Mouse (Mus musculus) hindbrain, embryonic 15.5 days (tissue): ENCODE results near the gene Aldh1a3. TPM values are rescaled to one million over a fixed set of nuclear protein-coding genes. Genes with fewer than 3 reads are reported as not detected.

Experiments
- ATAC-seq: fragments of 200-750 bp; cut with Nextera tagmentation; 2 replicates; pipeline ENCODE4 v1.8.0; 2017; ENCODE audit warnings: low read depth, moderate number of reproducible peaks, moderate TSS enrichment; ENCODE audit not compliant: low FRiP score
- H3K27ac ChIP-seq: fragments of 300-500 bp; sonication (generic); replicated peaks from 2 replicates; pipeline ENCODE4 v1.5.1; 2015; ENCODE audit warnings: mild to moderate bottlenecking, inconsistent platforms
- H3K27me3 ChIP-seq: fragments of 300-500 bp; sonication (generic); 2 replicates; pipeline ENCODE4 v1.6.1; 2015; ENCODE audit warnings: control low read depth, inconsistent platforms
- H3K36me3 ChIP-seq: fragments of 300-500 bp; sonication (generic); 2 replicates; pipeline ENCODE4 v1.6.1; 2015; ENCODE audit warnings: control low read depth, inconsistent platforms
- H3K4me1 ChIP-seq: fragments of 300-500 bp; sonication (generic); replicated peaks from 2 replicates; pipeline ENCODE4 v1.6.1; 2015; ENCODE audit warnings: control low read depth, inconsistent platforms
- H3K4me2 ChIP-seq: fragments of 300-500 bp; sonication (generic); 2 replicates; pipeline ENCODE4 v1.6.1; 2015; ENCODE audit warnings: moderate library complexity, mild to moderate bottlenecking, inconsistent platforms
- H3K4me3 ChIP-seq: fragments of 300-500 bp; sonication (generic); 2 replicates; pipeline ENCODE4 v1.5.1; 2015; ENCODE audit warnings: mild to moderate bottlenecking, inconsistent platforms
- H3K9ac ChIP-seq: fragments of 300-500 bp; sonication (generic); 2 replicates; pipeline ENCODE4 v1.6.1; 2015; ENCODE audit warnings: inconsistent platforms
- H3K9me3 ChIP-seq: fragments of 300-500 bp; sonication (generic); 2 replicates; pipeline ENCODE4 v1.6.1; 2016; ENCODE audit warnings: control low read depth, inconsistent platforms
- WGBS: fragments of 180-500 bp; shearing (Covaris S2); methylation state at CpG from one replicate; pipeline ENCODE4 v1.1.7; 2015; 5-methylcytosine and 5-hydroxymethylcytosine counted together
- polyA plus RNA-seq: library from polyadenylated mRNA; unstranded; fragments of >200 nt; fragmentation: Nextera tagmentation; extraction: Ambion mirVana; gene quantifications from 2 replicates; pipeline ENCODE4 v1.2.1, GENCODE M21; 2015

Aldh1a3 gene
- polyA plus RNA-seq, 1 experiment from 2014 or later = 2.1 TPM

DNA sequence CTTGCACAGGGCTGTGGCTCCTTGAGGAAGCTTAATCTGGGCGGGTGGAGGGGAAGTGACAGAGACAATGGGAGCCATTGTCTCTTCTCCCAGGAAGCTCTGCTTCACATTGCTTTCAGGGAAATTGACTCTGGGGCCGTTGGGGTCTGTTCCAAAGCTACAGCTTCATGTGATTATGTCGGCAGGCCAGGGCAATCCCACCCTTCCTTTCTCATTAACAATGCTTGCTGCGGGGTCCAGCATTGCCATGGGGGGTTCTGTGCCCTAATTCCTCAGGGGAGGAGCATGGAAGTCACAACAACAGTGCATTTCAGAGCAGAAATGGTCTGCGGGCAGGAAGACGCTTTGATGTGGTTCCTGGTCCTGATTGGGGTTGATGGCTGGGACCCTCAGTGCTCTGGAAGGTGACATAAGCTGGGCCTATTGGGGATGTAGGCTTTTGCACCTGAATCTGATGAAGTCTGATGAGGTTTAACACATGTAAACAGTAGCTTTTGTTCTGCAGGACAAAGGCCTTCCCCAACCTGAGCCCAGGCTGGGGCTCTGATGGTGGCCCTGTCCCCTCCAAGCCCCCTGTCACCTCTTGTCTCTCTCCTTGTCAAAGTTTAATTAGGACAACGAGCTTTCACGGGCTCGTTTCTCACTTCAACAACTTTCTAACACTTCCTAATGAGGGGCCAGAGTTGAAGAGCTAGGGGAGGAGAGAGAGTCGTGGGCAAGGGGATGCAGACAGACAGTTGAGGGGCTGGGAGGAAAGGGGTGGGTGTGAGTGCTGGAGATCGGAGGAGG, 18.0 kb upstream of the Aldh1a3 start:
- 36% methylated on average over 11 of the region's 11 CpGs for WGBS
- H3K36me3 ChIP-seq = no peaks in the 10 kb centered on the region
- ATAC-seq = no peak
- H3K4me2 ChIP-seq = no peak overlapping the region
- no peaks in the 10 kb centered on the region for H3K27me3 ChIP-seq
- H3K4me1 ChIP-seq = peaks cover 12% of the 10 kb centered on the region
- H3K4me3 ChIP-seq = no peak overlapping the region
- no peak overlapping the region for H3K9ac ChIP-seq
- H3K27ac ChIP-seq = no peak overlapping the region
- no peaks in the 10 kb centered on the region for H3K9me3 ChIP-seq

DNA sequence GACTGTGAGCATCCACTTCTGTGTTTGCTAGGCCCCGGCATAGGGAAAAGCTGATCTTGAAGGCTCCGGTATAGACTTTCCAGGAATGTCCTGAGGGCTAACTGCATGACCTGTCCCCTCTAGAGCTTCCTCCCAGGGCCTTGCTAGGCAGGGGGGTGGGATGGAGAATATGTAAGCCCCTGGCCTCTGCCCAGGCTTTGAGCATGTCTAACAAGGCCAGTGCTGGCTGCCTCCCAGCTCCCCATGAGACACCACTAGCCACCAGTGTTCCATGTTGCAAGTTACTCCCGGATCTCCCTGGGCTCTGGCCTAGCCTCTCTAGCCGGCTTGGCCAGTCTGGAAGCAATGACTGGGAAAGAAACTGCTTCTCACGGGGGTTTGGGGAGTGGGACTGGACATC, 17.4 kb upstream of the Aldh1a3 start:
- ATAC-seq = no peak
- 66% methylated on average over 5 of the region's 5 CpGs for WGBS
- H3K27me3 ChIP-seq = no peaks in the 10 kb centered on the region
- H3K4me2 ChIP-seq = no peak overlapping the region
- no peaks in the 10 kb centered on the region for H3K36me3 ChIP-seq
- H3K27ac ChIP-seq = no peak overlapping the region
- no peaks in the 10 kb centered on the region for H3K9me3 ChIP-seq
- no peak overlapping the region for H3K9ac ChIP-seq
- H3K4me3 ChIP-seq = no peak overlapping the region
- peaks cover 6% of the 10 kb centered on the region for H3K4me1 ChIP-seq

DNA sequence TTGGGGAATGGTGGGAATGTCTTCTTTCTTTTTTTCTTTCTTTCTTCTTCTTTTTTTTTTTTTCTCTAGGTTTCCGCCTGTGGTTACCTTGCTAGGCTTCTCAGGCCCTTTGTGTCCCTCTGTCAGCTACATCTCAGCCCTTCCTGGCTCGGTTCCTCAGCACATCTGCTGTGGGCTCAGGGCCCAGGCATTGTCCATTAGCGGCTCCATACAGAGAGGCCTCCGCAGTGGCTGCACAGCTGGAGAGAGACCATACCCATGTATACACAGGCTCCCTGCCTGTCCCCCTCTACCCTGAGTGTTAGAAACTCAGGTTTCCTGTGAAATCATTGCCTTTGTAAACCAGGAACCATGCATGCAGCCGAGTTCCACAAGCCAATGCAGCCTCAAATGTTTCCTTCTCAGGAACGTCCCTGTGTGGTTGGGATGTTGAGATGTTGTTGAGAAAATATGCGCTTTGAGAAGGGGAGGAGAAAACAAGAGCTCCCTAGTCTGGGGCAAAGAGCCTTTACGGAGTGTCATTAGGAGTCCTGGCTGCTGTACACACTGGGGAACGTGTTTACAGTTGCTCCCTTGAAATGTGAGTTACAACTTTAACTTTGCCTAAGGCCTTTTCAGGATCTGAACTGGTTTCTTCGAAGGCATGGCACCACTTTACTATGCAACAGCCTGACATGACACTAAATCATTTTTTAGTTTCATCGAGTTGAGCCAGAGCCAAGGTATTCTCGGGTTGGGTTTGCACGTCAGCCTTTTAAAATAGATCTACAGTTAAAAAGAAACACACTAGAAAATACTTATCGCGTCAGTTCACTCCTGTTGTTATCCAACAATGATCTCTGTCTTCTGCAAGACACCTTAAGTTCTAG, 15.4 kb upstream of the Aldh1a3 start:
- no peak for ATAC-seq
- WGBS = 59% methylated on average over 15 of the region's 15 CpGs

DNA sequence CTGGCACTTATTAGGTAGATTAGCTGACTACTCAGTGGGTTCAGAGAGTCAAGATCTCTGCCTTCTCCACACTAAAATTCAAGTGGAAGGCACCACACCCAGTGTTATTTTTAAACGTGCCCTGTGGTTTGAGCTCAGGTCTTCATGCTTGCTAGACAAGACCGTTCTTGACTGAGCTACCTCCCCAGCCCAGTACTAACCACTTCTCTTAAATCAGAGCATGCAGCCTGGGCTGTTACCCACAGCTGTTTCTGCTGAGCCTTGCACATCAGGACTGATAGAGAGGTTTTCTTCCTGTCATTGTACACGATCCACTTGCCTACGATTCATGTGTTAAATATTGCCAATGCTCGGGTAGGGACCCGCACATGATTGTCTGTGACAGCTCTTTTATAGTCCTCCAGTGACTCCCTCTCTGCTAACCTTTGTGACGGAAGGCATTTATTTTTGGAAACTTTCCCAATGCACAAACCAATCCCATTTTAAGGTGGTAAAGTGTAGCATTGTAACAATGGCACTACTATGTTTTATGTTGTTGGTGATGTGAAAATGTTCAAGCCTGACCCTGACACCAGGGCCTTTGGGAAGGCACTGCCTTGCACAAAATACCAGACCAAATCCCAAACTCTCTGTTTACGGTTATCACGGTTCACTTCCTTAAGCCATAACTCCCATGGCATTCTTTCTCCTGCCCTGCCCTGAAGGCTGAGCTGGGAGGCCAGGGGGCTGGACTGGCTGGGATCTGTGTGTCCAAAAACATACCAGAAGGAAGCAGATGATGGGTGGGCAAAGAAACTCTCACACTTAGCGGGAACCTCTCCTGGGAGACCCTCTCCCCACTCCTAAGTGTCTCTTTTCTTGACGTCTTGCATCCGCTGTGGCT, 11.7 kb upstream of the Aldh1a3 start:
- Histone ChIP-seq H3K4me1 (no peaks in the 10 kb centered on the region), H3K27me3 (no peaks in the 10 kb centered on the region), H3K9me3 (no peaks in the 10 kb centered on the region), H3K9ac (no peak overlapping the region), H3K4me3 (no peak overlapping the region), H3K4me2 (no peak overlapping the region), H3K27ac (no peak overlapping the region), H3K36me3 (no peaks in the 10 kb centered on the region)
- 73% methylated on average over 12 of the region's 12 CpGs for WGBS
- no peak for ATAC-seq

More for the DNA sequence above, 15.4 kb upstream of the Aldh1a3 start:
- Histone ChIP-seq H3K36me3 (no peaks in the 10 kb centered on the region), H3K27ac (no peak overlapping the region), H3K9ac (no peak overlapping the region), H3K4me2 (no peak overlapping the region), H3K4me1 (peaks cover 6% of the 10 kb centered on the region; the same call in 1 of the 2 replicates), H3K4me3 (no peak overlapping the region), H3K9me3 (no peaks in the 10 kb centered on the region), H3K27me3 (no peaks in the 10 kb centered on the region)

DNA sequence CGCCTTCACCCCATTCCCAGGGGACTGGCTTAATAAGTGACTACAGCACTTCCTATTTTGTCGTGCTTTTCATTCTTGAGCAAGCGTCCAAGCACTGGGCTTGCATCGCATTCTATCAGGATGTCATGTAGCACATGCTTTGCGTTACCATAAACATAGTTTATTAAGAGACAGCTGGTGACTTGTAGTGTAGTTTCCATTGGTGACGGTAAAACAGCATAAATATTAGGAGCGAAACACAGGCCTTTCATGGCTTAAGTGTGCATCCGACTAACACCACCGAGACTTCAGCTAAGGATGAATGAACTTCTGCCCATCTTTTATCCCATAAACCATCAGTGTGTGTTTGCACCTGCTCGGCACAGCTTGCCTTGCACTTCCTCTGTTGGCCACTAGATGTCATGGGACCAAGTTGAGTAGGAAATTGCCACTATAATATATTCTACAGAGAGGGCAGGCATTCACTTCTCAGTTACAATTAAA, 7.2 kb upstream of the Aldh1a3 start:
- 45% methylated on average over 10 of the region's 10 CpGs for WGBS
- no peaks in the 10 kb centered on the region for H3K4me1 ChIP-seq
- H3K9me3 ChIP-seq = no peaks in the 10 kb centered on the region
- no peak overlapping the region for H3K4me3 ChIP-seq
- H3K4me2 ChIP-seq = no peak overlapping the region
- no peak overlapping the region for H3K27ac ChIP-seq
- no peaks in the 10 kb centered on the region for H3K36me3 ChIP-seq
- peaks cover 7% of the 10 kb centered on the region for H3K27me3 ChIP-seq
- peak; percentile 15; the same call in 1 of the 2 replicates for ATAC-seq
- H3K9ac ChIP-seq = no peak overlapping the region

DNA sequence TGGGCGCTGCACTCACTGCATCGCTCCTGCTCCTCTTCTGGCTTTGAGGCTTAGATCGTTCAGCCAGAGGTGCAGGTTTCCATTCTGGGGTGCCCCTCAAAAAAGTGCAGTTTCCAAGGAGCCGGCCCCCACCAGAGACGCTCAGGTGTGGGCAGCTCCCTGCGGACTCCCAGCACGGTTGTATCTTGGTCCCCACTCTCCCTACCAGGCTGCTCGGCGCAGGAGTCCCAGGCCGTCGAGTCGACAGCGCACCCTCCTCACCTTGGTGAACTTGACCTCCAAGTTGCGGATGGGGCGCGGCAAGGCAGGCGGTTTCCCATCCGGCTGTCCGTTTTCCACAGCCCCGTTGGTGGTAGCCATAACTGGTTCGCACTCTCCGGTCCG, 272 bp downstream of the Aldh1a3 start:
- peaks cover 57% of the 10 kb centered on the region for H3K27me3 ChIP-seq
- WGBS = under 1% methylated on average over 23 of the region's 23 CpGs
- peak overlapping the region; percentile 46 for H3K4me3 ChIP-seq
- peaks cover 12% of the 10 kb centered on the region for H3K4me1 ChIP-seq
- no peak for ATAC-seq
- no peak overlapping the region for H3K27ac ChIP-seq
- H3K9me3 ChIP-seq = no peaks in the 10 kb centered on the region
- 0 out of 2 replicates have a peak overlapping the region, but pooled peaks have one; percentile 29 for H3K9ac ChIP-seq
- peak overlapping the region; percentile 97 for H3K4me2 ChIP-seq
- no peaks in the 10 kb centered on the region for H3K36me3 ChIP-seq

DNA sequence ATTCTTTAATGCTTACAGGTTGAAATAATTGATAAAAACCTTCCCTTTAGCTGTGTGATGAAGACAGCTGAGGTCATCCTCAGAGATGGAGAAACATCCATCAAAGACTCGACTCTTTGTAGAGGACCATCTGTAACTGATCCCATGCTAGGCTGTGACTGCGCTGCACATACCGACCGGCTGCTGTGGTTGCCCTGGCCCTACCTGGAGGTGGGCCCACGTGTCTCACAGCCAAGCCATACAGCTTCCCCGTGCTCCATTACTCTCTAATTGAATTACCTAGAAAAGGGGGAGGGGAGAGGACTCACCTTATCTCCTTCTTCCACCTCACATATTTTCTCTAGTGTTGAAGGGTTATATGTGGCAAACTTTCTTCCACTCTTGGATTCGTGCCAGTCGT, 5.4 kb downstream of the Aldh1a3 start:
- ATAC-seq = no peak
- H3K4me1 ChIP-seq = peaks cover 2% of the 10 kb centered on the region
- WGBS = 73% methylated on average over 8 of the region's 8 CpGs
- H3K27ac ChIP-seq = no peak overlapping the region
- H3K9me3 ChIP-seq = no peaks in the 10 kb centered on the region
- no peak overlapping the region for H3K4me3 ChIP-seq
- no peak overlapping the region for H3K9ac ChIP-seq
- peaks cover 27% of the 10 kb centered on the region for H3K27me3 ChIP-seq
- H3K4me2 ChIP-seq = no peak overlapping the region
- H3K36me3 ChIP-seq = no peaks in the 10 kb centered on the region

DNA sequence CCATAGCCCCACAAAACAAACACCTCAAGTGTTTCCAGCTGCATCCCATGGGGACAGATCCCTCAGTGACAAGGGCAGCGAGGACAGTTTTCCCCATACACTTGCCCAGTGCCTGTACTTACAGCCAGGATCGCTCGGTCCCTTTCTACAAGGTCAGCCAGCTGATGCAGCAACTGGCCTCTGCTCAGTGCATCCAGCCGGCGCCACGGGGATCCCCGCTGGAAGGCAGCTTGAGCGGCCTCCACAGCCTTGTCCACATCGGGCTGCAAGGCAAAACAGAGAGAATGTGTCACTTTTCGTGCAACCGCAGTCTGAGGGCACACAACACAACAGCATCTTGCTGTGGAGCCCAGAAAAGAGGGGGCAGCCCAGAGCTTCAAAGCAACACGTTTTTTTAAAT, 8.3 kb downstream of the Aldh1a3 start:
- 52% methylated on average over 12 of the region's 12 CpGs for WGBS
- no peaks in the 10 kb centered on the region for H3K4me1 ChIP-seq
- 0 out of 2 replicates have a peak, but pooled peaks cover 2% of the 10 kb centered on the region for H3K27me3 ChIP-seq
- no peak for ATAC-seq
- H3K4me2 ChIP-seq = no peak overlapping the region
- no peak overlapping the region for H3K4me3 ChIP-seq
- H3K9ac ChIP-seq = no peak overlapping the region
- no peaks in the 10 kb centered on the region for H3K36me3 ChIP-seq
- H3K9me3 ChIP-seq = no peaks in the 10 kb centered on the region
- H3K27ac ChIP-seq = no peak overlapping the region

DNA sequence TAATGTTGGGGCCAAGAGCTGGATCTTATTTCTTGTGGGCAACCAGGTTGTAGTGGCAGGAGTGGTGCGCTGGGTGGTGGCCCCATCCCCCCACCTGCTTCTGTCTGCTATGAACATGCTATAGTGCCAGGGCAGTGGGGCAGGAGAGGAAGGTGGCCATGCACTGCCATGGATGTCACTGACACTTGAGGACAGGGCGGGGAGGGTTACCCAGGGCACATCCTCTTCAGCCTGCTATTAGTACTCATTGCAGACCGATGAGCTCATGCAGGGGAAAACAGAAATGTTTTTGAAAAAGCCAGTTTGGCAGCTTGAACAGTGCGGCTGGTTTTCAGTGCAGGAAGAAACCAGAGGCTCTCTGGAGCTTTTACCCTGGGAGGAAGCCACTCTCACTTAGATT, 10.5 kb downstream of the Aldh1a3 start:
- no peaks in the 10 kb centered on the region for H3K36me3 ChIP-seq
- ATAC-seq = no peak
- H3K4me1 ChIP-seq = 0 out of 2 replicates have a peak, but pooled peaks cover 3% of the 10 kb centered on the region
- 90% methylated on average over 4 of the region's 4 CpGs for WGBS
- H3K4me3 ChIP-seq = no peak overlapping the region
- H3K27ac ChIP-seq = no peak overlapping the region
- no peaks in the 10 kb centered on the region for H3K27me3 ChIP-seq
- no peak overlapping the region for H3K4me2 ChIP-seq
- no peaks in the 10 kb centered on the region for H3K9me3 ChIP-seq
- no peak overlapping the region for H3K9ac ChIP-seq

DNA sequence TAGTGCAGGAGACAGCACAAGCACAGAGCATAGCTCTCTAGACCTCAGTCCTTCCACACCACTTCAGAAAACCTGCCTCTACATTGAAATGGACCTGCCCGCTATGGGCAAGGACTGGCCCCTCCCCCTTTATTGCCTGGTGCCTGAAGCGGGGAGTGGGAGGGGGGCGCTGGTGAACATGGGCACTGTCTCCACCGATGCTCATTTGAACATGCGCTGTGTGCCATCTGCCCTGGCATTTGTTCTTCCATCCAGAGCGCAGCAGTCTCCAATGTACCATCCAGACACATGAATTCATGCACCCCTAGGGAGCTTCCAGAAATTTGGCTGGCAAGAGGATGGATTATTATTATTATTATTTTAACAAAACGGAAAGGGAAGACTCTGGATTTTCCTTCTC, 14.2 kb downstream of the Aldh1a3 start:
- 0 out of 2 replicates have a peak, but pooled peaks cover 3% of the 10 kb centered on the region for H3K4me1 ChIP-seq
- no peaks in the 10 kb centered on the region for H3K27me3 ChIP-seq
- peak; percentile 55; the same call in 1 of the 2 replicates for ATAC-seq
- no peak overlapping the region for H3K27ac ChIP-seq
- no peaks in the 10 kb centered on the region for H3K9me3 ChIP-seq
- no peaks in the 10 kb centered on the region for H3K36me3 ChIP-seq
- no peak overlapping the region for H3K4me2 ChIP-seq
- no peak overlapping the region for H3K4me3 ChIP-seq
- no peak overlapping the region for H3K9ac ChIP-seq
- WGBS = 52% methylated on average over 7 of the region's 7 CpGs

DNA sequence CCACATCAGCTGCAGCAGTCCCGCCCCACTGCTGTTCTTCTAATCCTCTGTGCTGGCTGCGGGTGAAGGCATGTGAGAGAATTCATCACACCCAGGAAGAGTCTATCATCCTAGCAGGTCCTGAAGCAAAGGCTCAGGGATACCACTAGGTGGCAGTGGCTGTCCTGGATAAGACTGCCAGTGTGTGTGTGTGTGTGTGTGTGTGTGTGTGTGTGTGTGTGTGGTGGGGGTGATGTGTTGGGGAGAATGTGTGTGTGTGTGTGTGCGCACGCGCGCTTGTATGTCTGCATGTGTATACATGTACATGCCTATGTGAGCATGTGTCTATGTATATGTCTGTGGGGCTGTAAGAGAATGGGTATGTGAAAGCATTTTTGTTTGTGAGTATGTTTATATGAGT, 17.9 kb downstream of the Aldh1a3 start:
- Histone ChIP-seq H3K36me3 (no peaks in the 10 kb centered on the region), H3K9me3 (no peaks in the 10 kb centered on the region), H3K27me3 (no peaks in the 10 kb centered on the region), H3K27ac (no peak overlapping the region), H3K9ac (no peak overlapping the region), H3K4me3 (no peak overlapping the region), H3K4me1 (peaks cover 8% of the 10 kb centered on the region; the same call in 1 of the 2 replicates), H3K4me2 (no peak overlapping the region)
- no peak for ATAC-seq
- 70% methylated on average over 6 of the region's 6 CpGs for WGBS
